Mouse (Mus musculus): ENCODE results near the gene Tanc2. TPM values are rescaled to one million over a fixed set of nuclear protein-coding genes. Genes with fewer than 3 reads are reported as not detected.

Tanc2 gene
- polyA plus RNA-seq, 1 experiment from 2014 or later: 31.3 TPM

DNA sequence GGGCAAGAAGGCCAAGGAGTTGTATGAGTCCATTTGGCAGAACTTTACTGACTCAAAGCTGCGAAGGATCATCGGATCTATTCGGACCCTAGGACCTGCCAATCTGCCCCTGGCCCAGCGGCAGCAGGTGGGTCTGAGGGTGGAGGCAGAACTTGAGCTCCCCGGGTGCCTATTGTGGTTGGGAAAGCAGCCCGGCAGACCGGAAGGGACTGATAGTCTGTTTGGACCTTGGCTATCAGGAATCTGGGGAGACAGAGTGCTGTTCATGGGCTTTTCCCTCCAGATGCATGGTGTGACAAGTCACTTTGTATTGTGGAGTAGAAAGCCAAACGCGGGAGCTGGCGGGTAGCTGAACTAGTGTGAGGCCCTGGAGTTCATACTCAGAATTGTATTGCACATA, 379.2 kb downstream of the Tanc2 start:
- peaks cover 50% of the 10 kb centered on the region for H3K27me3 ChIP-seq
- H3K4me2 ChIP-seq (replicated peaks): peak overlapping the region; percentile 88

DNA sequence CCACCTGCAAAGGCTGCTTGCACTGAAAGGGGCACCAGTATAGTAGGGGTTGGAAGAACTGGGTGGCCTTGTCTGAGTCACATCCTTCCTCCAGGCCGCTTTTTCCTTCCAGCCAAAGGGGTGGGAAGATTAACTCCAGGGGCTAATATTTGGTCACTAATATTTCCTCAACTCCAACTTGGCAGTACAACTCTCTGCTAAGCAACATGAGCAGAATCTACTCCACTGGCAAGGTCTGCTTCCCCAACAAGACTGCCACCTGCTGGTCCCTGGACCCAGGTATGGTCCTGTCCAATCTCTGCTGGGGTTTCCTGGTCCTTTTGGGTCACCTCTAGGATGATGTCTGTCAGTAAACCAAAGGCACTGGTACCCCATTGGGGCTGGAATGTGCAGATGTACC, 379.7 kb downstream of the Tanc2 start:
- no peak for ATAC-seq
- no peak overlapping the region for H3K9ac ChIP-seq (replicated peaks)
- H3K27me3 ChIP-seq: peaks cover 50% of the 10 kb centered on the region
- no peaks in the 10 kb centered on the region for H3K9me3 ChIP-seq
- WGBS: 42% methylated on average over 1 of the region's 1 CpGs
- no peak overlapping the region for H3K4me2 ChIP-seq (replicated peaks)
- peaks cover 16% of the 10 kb centered on the region for H3K4me1 ChIP-seq (replicated peaks)
- H3K27ac ChIP-seq: no peak overlapping the region
- no peaks in the 10 kb centered on the region for H3K36me3 ChIP-seq
- H3K4me3 ChIP-seq (replicated peaks): no peak overlapping the region

More for the DNA sequence above, 379.2 kb downstream of the Tanc2 start:
- Histone ChIP-seq H3K9me3 (no peaks in the 10 kb centered on the region), H3K36me3 (no peaks in the 10 kb centered on the region), H3K27ac (no peak overlapping the region), H3K4me3 (replicated peaks) (no peak overlapping the region), H3K9ac (replicated peaks) (peak overlapping the region; percentile 63), H3K4me1 (replicated peaks) (peaks cover 16% of the 10 kb centered on the region)
- WGBS: 47% methylated on average over 10 of the region's 10 CpGs
- ATAC-seq: no peak

DNA sequence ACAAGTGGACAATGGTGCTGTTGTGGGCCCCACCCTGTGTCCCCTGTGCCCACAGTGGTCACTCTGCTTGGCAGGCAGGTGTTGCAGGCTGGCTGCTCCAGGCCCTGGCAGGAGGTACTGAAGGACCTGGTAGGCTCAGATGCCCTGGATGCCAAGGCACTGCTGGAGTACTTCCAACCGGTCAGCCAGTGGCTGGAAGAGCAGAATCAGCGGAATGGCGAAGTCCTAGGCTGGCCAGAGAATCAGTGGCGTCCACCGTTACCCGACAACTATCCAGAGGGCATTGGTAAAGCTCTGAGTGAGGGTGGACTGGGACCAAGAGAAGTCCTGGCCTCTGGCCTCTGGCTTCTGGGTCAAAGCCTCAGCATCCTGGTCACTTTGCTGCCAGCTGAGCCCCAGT, 384.8 kb downstream of the Tanc2 start:
- WGBS: 97% methylated on average over 6 of the region's 6 CpGs
- no peaks in the 10 kb centered on the region for H3K4me1 ChIP-seq (replicated peaks)
- H3K9ac ChIP-seq (replicated peaks): no peak overlapping the region
- H3K4me2 ChIP-seq (replicated peaks): no peak overlapping the region
- no peak overlapping the region for H3K4me3 ChIP-seq (replicated peaks)
- no peak overlapping the region for H3K27ac ChIP-seq
- H3K27me3 ChIP-seq: peaks cover 14% of the 10 kb centered on the region
- no peaks in the 10 kb centered on the region for H3K9me3 ChIP-seq
- ATAC-seq: no peak
- no peaks in the 10 kb centered on the region for H3K36me3 ChIP-seq

DNA sequence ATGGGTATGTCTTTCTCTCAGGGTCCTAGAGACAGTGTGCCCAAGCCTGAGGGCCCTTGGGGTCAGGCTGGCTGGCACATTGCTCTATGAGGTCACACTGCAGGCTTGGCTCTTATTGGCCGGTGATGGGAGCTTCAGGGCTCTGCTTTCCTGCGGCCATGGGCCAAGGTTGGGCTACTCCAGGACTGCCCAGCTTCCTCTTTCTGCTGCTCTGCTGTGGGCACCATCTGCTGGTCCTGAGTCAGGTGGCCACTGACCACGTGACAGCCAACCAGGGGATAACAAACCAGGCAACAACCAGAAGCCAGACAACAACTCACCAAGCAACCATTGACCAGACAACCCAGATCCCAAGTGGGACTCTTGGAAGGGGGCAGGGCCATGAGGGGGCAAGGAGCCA, 385.3 kb downstream of the Tanc2 start:
- Histone ChIP-seq H3K4me2 (replicated peaks) (no peak overlapping the region), H3K36me3 (no peaks in the 10 kb centered on the region), H3K27ac (no peak overlapping the region), H3K27me3 (peaks cover 10% of the 10 kb centered on the region; the same call in 1 of the 2 replicates), H3K9ac (replicated peaks) (no peak overlapping the region), H3K9me3 (no peaks in the 10 kb centered on the region), H3K4me3 (replicated peaks) (no peak overlapping the region), H3K4me1 (replicated peaks) (no peaks in the 10 kb centered on the region)
- 71% methylated on average over 3 of the region's 3 CpGs for WGBS
- ATAC-seq: no peak

DNA sequence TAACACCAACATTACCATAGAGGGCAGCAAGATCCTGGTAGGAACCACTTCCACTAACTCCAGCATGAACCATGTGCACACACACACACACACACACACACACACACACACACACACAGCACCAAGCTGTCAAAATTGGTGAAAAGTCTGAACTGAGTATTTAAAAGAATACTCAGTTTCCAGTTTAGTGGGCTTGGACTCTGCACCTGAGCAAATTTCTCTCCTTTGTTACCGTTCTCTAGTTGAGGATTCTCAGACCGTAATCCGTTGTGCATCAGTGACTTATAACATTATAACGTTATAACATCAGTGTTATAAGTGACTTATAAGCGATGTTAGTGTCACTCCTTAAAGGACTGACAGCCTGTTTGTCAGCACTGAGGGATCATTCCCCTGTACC, 385.9 kb downstream of the Tanc2 start:
- Histone ChIP-seq H3K4me2 (replicated peaks) (no peak overlapping the region), H3K36me3 (no peaks in the 10 kb centered on the region), H3K27ac (no peak overlapping the region), H3K27me3 (peaks cover 5% of the 10 kb centered on the region; the same call in 1 of the 2 replicates), H3K9me3 (no peaks in the 10 kb centered on the region), H3K4me1 (replicated peaks) (no peaks in the 10 kb centered on the region), H3K9ac (replicated peaks) (no peak overlapping the region), H3K4me3 (replicated peaks) (no peak overlapping the region)
- 94% methylated on average over 5 of the region's 5 CpGs for WGBS
- ATAC-seq: no peak

DNA sequence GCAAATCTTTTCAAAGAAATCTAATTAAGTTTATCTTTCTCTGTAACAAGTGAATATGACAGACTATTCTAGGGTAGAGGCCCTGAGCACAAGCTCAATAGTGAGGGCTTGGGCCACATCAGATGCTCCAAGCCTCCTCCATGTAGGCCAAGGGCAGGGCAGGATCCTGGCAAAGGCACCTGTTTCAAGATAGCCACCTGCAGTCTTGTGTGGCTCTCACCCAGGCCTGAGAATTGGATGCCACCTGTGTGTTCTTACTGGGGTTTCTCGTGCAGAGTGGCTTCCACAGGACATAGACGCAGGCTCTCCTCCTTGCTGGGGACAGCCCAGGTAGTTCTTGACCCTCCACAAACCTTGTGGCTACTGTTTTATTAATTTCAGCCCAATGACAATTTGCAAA, 388.4 kb downstream of the Tanc2 start:
- Histone ChIP-seq H3K4me3 (replicated peaks) (no peak overlapping the region), H3K27me3 (no peaks in the 10 kb centered on the region), H3K27ac (no peak overlapping the region), H3K9me3 (no peaks in the 10 kb centered on the region), H3K36me3 (no peaks in the 10 kb centered on the region), H3K4me1 (replicated peaks) (no peaks in the 10 kb centered on the region), H3K9ac (replicated peaks) (no peak overlapping the region), H3K4me2 (replicated peaks) (no peak overlapping the region)
- WGBS: 92% methylated on average over 2 of the region's 2 CpGs
- ATAC-seq: no peak

DNA sequence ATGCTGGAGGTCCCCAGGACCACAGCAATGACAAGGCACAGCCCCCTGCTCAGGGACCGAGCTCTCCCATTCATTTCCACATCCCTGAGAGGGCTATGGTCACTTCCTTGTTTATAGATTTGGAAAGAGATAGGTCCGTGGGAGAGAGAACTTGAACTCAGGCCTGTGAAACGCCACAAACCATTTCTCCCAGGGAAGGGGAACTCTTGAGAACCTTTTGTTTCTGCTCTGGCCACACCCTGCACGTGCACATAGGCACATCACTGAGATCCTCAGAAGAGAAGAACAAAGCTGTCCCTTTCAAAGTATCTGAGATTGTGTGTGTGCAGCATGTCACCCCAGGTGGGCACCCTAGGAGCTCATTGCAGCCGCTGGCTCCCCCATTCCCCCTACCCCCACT, 388.8 kb downstream of the Tanc2 start:
- Histone ChIP-seq H3K27ac (no peak overlapping the region), H3K9ac (replicated peaks) (no peak overlapping the region), H3K9me3 (no peaks in the 10 kb centered on the region), H3K4me2 (replicated peaks) (no peak overlapping the region), H3K36me3 (no peaks in the 10 kb centered on the region), H3K4me3 (replicated peaks) (no peak overlapping the region), H3K4me1 (replicated peaks) (no peaks in the 10 kb centered on the region), H3K27me3 (no peaks in the 10 kb centered on the region)
- WGBS: 76% methylated on average over 5 of the region's 5 CpGs
- ATAC-seq: no peak

Small RNA genes within 50 kb of the gene (microRNA-seq; reads per million reads assigned to microRNA genes)
- not detected for gene Gm23990

Other genes starting within 250 kb of the Tanc2 start
- gene March10, start 133.3 kb upstream of the Tanc2 start, polyA plus RNA-seq (2015; fragmentation: Nextera tagmentation; extraction: Ambion mirVana): 0.26 and 0.99 TPM in 2 replicates

Measured in midbrain, embryonic 13.5 days (tissue).